Comparison of ENCODE assay signal across 8 mouse cellular contexts in genomic region chr9:57653283-57653682, GRCm38 (mm10). TPM values are rescaled to one million over a fixed set of nuclear protein-coding genes. Genes with fewer than 3 reads are reported as not detected.
DNase-seq lines count a peak whose midpoint lies in the region; ATAC-seq lines count a peak whose summit lies in the region.

Csk (minus strand) TSS chr9:57653631.

- WGBS in lung, embryonic 16.5 days: 53% methylated on average over 5 of the region's 5 CpGs
- WGBS in midbrain, embryonic 14.5 days: 41% methylated on average over 5 of the region's 5 CpGs

- H3K4me2 ChIP-seq in lung, embryonic 16.5 days (ENCODE audit: low read depth, low read length): no peak within 1 kb of the TSS
- H3K4me2 ChIP-seq in midbrain, embryonic 14.5 days (ENCODE audit: low read length): no peak within 1 kb of the TSS

- no peak within 1 kb of the TSS for H3K27ac ChIP-seq in lung, embryonic 16.5 days (ENCODE audit: low read length)
- no peak within 1 kb of the TSS for H3K27ac ChIP-seq in midbrain, embryonic 14.5 days (replicated peaks; ENCODE audit: low read depth, low read length)

- no peak within 1 kb of the TSS for H3K4me3 ChIP-seq in lung, embryonic 16.5 days (ENCODE audit: low read length)
- H3K4me3 ChIP-seq in midbrain, embryonic 14.5 days (replicated peaks; ENCODE audit: low read depth, low read length): no peak within 1 kb of the TSS

- 0 out of 2 replicates have a peak, but pooled peaks cover 3% of the 10 kb centered on the region for H3K27me3 ChIP-seq in lung, embryonic 16.5 days (ENCODE audit: control insufficient read depth, insufficient read depth, low read depth, low read length)
- H3K27me3 ChIP-seq in midbrain, embryonic 14.5 days (ENCODE audit: control insufficient read depth, insufficient read depth, low read length): 0 out of 2 replicates have a peak, but pooled peaks cover 5% of the 10 kb centered on the region

- no peak for ATAC-seq in lung, embryonic 16.5 days (ENCODE audit: low read depth)
- no peak for ATAC-seq in midbrain, embryonic 14.5 days (ENCODE audit: low FRiP score, low TSS enrichment)

- no peaks in the 10 kb centered on the region for H3K9me3 ChIP-seq in lung, embryonic 16.5 days (ENCODE audit: control insufficient read depth, low read length)
- H3K9me3 ChIP-seq in midbrain, embryonic 14.5 days (ENCODE audit: control insufficient read depth, low read length): no peaks in the 10 kb centered on the region

- H3K9ac ChIP-seq in lung, embryonic 16.5 days (ENCODE audit: low read length): peak within 1 kb of the TSS; percentile 11; the same call in 1 of the 2 replicates
- H3K9ac ChIP-seq in midbrain, embryonic 14.5 days (replicated peaks; ENCODE audit: low read length): no peak within 1 kb of the TSS

- H3K4me1 ChIP-seq in lung, embryonic 16.5 days (replicated peaks; ENCODE audit: control insufficient read depth, insufficient read depth, low read length): peaks cover 9% of the 10 kb centered on the region
- peaks cover 5% of the 10 kb centered on the region; the same call in 1 of the 2 replicates for H3K4me1 ChIP-seq in midbrain, embryonic 14.5 days (ENCODE audit: control insufficient read depth, insufficient read depth, low read length)

- no peaks in the 10 kb centered on the region for H3K36me3 ChIP-seq in lung, embryonic 16.5 days (ENCODE audit: control insufficient read depth, insufficient read depth, low read length)
- H3K36me3 ChIP-seq in midbrain, embryonic 14.5 days (ENCODE audit: control insufficient read depth, insufficient read depth, low read length): no peaks in the 10 kb centered on the region

- no peak for DNase-seq in lung, postnatal 4 days
- DNase-seq in adrenal gland, postnatal 4 days (ENCODE audit: low spot score in 2 of 2): no peak
- no peak for DNase-seq in heart, adult 8-10 months (ENCODE audit: low spot score)
- no peak for DNase-seq in layer of hippocampus, postnatal 14 days (ENCODE audit: low spot score in 2 of 2)
- DNase-seq in midbrain, embryonic 14.5 days: no peak
- DNase-seq in urinary bladder, postnatal 25 days (ENCODE audit: low spot score): no peak
- DNase-seq in adipocyte (ENCODE audit: low spot score): no peak

RNA-seq across cellular contexts. Expression of gene Csk, which starts in this region (rescaled TPM):
- 25.5 and 27.8 TPM in 2 replicates for polyA plus RNA-seq in lung, embryonic 16.5 days (2015; fragmentation: Nextera tagmentation; extraction: Ambion mirVana)
- 10 to 100 TPM; 91.3 to 92.4 TPM for total RNA-seq in adrenal gland, postnatal 4 days (2021)
- total RNA-seq in heart, adult 8-10 months (2022): 10 to 100 TPM; 18.9 to 32.0 (median 27.7) TPM
- 10 to 100 TPM; 41.6 to 49.5 TPM for total RNA-seq in layer of hippocampus, postnatal 14 days (2021)
- 40.0 and 41.9 TPM in 2 replicates for polyA plus RNA-seq in midbrain, embryonic 14.5 days (2014; fragmentation: Nextera tagmentation; extraction: Ambion mirVana)
